Mouse (Mus musculus) lung, adult 2 months (tissue): ENCODE results near the gene Ppm1b.

Experiments
- CTCF ChIP-seq: fragments of 200-500 bp; IDR thresholded peaks from 2 replicates; pipeline ENCODE4 v1.5.1; 2011; ENCODE audit warnings: mild to moderate bottlenecking, low read length, control low read depth; ENCODE audit not compliant: insufficient read depth
- POLR2A ChIP-seq: fragments of 200-500 bp; IDR thresholded peaks from 2 replicates; pipeline ENCODE4 v1.6.1; 2011; ENCODE audit warnings: low read depth, mild to moderate bottlenecking, control low read depth, low read length, borderline replicate concordance; ENCODE audit errors: extremely low read depth

DNA sequence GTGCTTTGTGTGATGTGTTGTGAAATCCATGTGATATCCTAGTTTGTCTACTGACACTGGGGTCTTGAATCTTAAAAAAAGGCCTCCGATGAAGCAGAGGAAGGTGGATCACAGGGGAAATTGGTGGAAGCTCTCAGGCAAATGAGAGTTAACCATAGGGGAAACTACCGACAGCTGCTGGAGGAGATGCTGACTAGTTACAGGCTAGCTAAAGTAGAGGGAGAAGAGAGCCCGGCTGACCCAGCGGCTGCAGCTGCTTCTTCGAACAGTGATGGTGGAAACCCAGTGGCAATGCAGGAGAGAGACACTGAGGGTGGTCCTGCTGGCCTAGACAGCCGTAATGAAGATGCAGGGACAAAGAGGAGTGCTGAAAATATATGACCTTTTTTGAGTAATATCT is 56.9 kb downstream of the Ppm1b start:
- no peak for TF ChIP-seq CTCF
- TF ChIP-seq POLR2A = no peak
